Mouse (Mus musculus): ENCODE results near the gene Mbd6.

DNA sequence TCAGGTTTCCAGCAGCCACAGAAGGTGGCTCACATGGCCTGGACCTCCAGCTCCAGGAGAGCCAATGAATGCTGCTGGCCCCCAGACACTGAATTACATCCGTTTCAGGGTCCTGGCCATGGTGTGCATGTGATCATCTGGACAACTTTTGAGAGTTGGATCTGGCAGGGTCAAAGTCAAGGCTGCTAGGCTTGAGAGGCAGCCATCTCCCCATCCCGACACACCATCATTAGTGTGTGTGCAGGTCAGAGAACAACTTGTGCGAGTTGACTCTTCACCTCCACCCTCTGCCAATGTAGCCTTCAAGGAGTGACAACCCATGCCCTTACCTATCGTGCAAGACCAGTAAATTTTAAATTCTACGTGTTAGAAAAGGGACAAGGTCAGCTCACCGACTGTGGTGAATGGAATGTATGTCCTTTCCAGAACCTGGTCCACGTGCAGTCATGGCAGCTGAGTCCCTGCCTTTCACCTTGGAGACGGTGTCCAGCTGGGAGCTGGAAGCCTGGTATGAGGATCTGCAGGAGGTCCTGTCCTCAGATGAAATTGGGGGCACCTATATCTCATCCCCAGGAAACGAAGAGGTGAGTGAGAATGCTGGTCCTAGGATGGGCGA lies 6.2 kb upstream of the Mbd6 start:
- no peak for TF ChIP-seq CTCF (IDR thresholded peaks at IDR 0.05; ENCODE audit: low read depth, low read length)
- no peak for TF ChIP-seq GATA2 (IDR thresholded peaks at IDR 0.05; ENCODE audit: borderline replicate concordance, low read depth, low read length)
- no peak for TF ChIP-seq POLR2AphosphoS5 (IDR thresholded peaks at IDR 0.05; ENCODE audit: insufficient replicate concordance, low read depth, low read length)
- TF ChIP-seq GATA1 (IDR thresholded peaks at IDR 0.05; ENCODE audit: borderline replicate concordance, low read length), result no peak
- TF ChIP-seq TAL1 (conservative IDR thresholded peaks at IDR 0.05; ENCODE audit: low read depth, low read length), result no peak
